Mouse (Mus musculus): ENCODE data around the gene Cd2ap. TPM values are rescaled to one million over a fixed set of nuclear protein-coding genes. Genes with fewer than 3 reads are reported as not detected.

The Cd2ap gene
- total RNA-seq, 2 experiments from 2014 or later = 18.3 to 22.6 TPM

Other genes with a start within 250 kb of the Cd2ap start
- 1 to 10 TPM; 1.4 to 1.6 TPM for gene Adgrf4, start 184.4 kb downstream of the Cd2ap start, total RNA-seq (2021)
- 1 to 10 TPM in 1 of 2 experiments, under 1 TPM in 1; 0.60 to 1.0 TPM for gene Adgrf2, start 134.5 kb downstream of the Cd2ap start, total RNA-seq (2021)
- 10 to 100 TPM; 71.8 to 82.8 TPM for gene Tnfrsf21, start 139.9 kb upstream of the Cd2ap start, total RNA-seq (2021)